Comparison of ENCODE assay signal across 23 mouse cellular contexts in genomic region chr5:28321769-28322168, GRCm38 (mm10).
DNase-seq lines count a peak whose midpoint lies in the region.
"Had no signal": no experiment of that assay in that cellular context is flagged by ENCODE, and none has a peak within 500 bp of the region (broad histone marks: within the 10 kb centered on the region; RNA-seq: fewer than 3 reads in every experiment).

No protein-coding gene starts in this region.

- DNase-seq in spleen, postnatal 36 days (ENCODE audit: low spot score in 2 of 2) = peak; percentile 13 to 27
- no peak for DNase-seq in spleen, postnatal 14 days (ENCODE audit: low spot score in 2 of 2)
- peak; percentile 69 for DNase-seq in MEL-GATA-1-ER (ENCODE audit: extremely low read depth, low read depth)
- DNase-seq in induced T-regulatory cell, adult 2 months (ENCODE audit: low read depth) = peak; percentile 32
- DNase-seq in splenic B cell, adult 2 months (ENCODE audit: low read depth, low spot score) = peak; percentile 80
- DNase-seq in cerebellum, postnatal 36 days = no peak
- no peak for DNase-seq in testis, postnatal 10 days (ENCODE audit: low spot score)
- no peak for DNase-seq in lung, adult 18-20 months
- DNase-seq: adrenal gland, adult 2 months; gastrocnemius, postnatal 25 days; heart, adult 2 months; kidney, adult 8-10 months; kidney, postnatal 14 days; layer of hippocampus, postnatal 36 days; liver, postnatal 0 days; lung, postnatal 10 days; midbrain, embryonic 14.5 days; right cerebral cortex, postnatal 4 days had no signal

- H3K27me3 ChIP-seq in splenic B cell, adult 2 months (ENCODE audit: control insufficient read depth, insufficient read depth, low read length, poor library complexity, severe bottlenecking) = no peaks in the 10 kb centered on the region
- H3K27me3 ChIP-seq: embryonic facial prominence, embryonic 15.5 days; intestine, embryonic 15.5 days; limb, embryonic 12.5 days; megakaryocyte, embryonic 14.5 days; neural tube, embryonic 13.5 days had no signal

- no peaks in the 10 kb centered on the region for H3K36me3 ChIP-seq in splenic B cell, adult 2 months (ENCODE audit: control insufficient read depth, insufficient read depth, low read length, poor library complexity, severe bottlenecking)
- H3K36me3 ChIP-seq: embryonic facial prominence, embryonic 15.5 days; intestine, embryonic 15.5 days; limb, embryonic 12.5 days; neural tube, embryonic 13.5 days had no signal

Comparison
In these comparisons a context has a peak if more than half of its experiments do, and no peak if none do; other contexts are left out.
1. DNase-seq: peak in spleen, postnatal 36 days (2 of 2), MEL-GATA-1-ER (single experiment), induced T-regulatory cell, adult 2 months (single experiment) and splenic B cell, adult 2 months (single experiment); none in spleen, postnatal 14 days (0 of 2), cerebellum, postnatal 36 days (0 of 2), testis, postnatal 10 days (single experiment) and lung, adult 18-20 months (0 of 2).